Mouse (Mus musculus) liver, adult 2 months (tissue): ENCODE measurements around the gene Tatdn2.

Experiments
- CTCF ChIP-seq: fragments of 200-500 bp; IDR thresholded peaks from 2 replicates; pipeline ENCODE4 v1.5.1; 2011; ENCODE audit warnings: low read depth, low read length, control low read depth
- POLR2A ChIP-seq: fragments of 200-500 bp; IDR thresholded peaks from 2 replicates; pipeline ENCODE4 v1.6.1; 2011; ENCODE audit warnings: low read length, control low read depth; ENCODE audit not compliant: insufficient read depth; ENCODE audit errors: extremely low read depth

GRCm38 (mm10) chr6:113679993-113680566, 16.8 kb upstream of the Tatdn2 start:
- no peak for TF ChIP-seq CTCF
- TF ChIP-seq POLR2A = no peak
